Mouse (Mus musculus): ENCODE results near the gene Acbd4.

- TF ChIP-seq GATA1 (IDR thresholded peaks at IDR 0.05; ENCODE audit: low read length) (no peak), TAL1 (IDR thresholded peaks at IDR 0.05; ENCODE audit: low read length) (no peak)
Measured at GRCm38 (mm10) chr11:103116008-103116818, 14.7 kb downstream of the Acbd4 start, which contains the start of gene Hexim1.
